9 mouse cellular contexts compared by ENCODE assay signal in genomic region chr6:34909631-34910345, GRCm38 (mm10). TPM values are rescaled to one million over a fixed set of nuclear protein-coding genes. Genes with fewer than 3 reads are reported as not detected.
DNase-seq lines count a peak whose midpoint lies in the region; ATAC-seq and TF ChIP-seq lines count a peak whose summit lies in the region.
"Had no signal": no experiment of that assay in that cellular context is flagged by ENCODE, and none has a peak within 500 bp of the region (broad histone marks: within the 10 kb centered on the region; RNA-seq: fewer than 3 reads in every experiment).

No protein-coding gene starts in this region.

- peak overlapping the region; percentile 95 for H3K4me3 ChIP-seq in liver, adult 2 months (ENCODE audit: insufficient read depth, low read depth, low read length)
- H3K4me3 ChIP-seq in embryonic fibroblast, embryonic 13.5 days (ENCODE audit: insufficient read depth, low read length): peak overlapping the region; percentile 56
- H3K4me3 ChIP-seq in kidney, embryonic 16.5 days (ENCODE audit: low read length): peak overlapping the region; percentile 60
- H3K4me3 ChIP-seq in neural tube, embryonic 13.5 days: peak overlapping the region; percentile 70

- H3K4me2 ChIP-seq in kidney, embryonic 16.5 days (replicated peaks; ENCODE audit: low read depth, low read length): peak overlapping the region; percentile 58
- peak overlapping the region; percentile 73 for H3K4me2 ChIP-seq in neural tube, embryonic 13.5 days

- ATAC-seq in kidney, embryonic 16.5 days (ENCODE audit: low FRiP score, low TSS enrichment): no peak; the same call in 1 of the 2 replicates
- no peak for ATAC-seq in neural tube, embryonic 13.5 days (ENCODE audit: low read depth)

- no peak for TF ChIP-seq CTCF in liver, adult 2 months (IDR thresholded peaks at IDR 0.05; ENCODE audit: low read depth, low read length)
- no peak for TF ChIP-seq CTCF in embryonic fibroblast, embryonic 13.5 days (IDR thresholded peaks at IDR 0.05; ENCODE audit: borderline replicate concordance, insufficient read depth, low read length)

- H3K27ac ChIP-seq in liver, adult 2 months (replicated peaks; ENCODE audit: insufficient read depth, low read depth, low read length): peak overlapping the region; percentile 52
- H3K27ac ChIP-seq in embryonic fibroblast, embryonic 13.5 days (ENCODE audit: insufficient read depth, low read length): no peak overlapping the region
- no peak overlapping the region for H3K27ac ChIP-seq in kidney, embryonic 16.5 days (ENCODE audit: low read length)
- H3K27ac ChIP-seq in neural tube, embryonic 13.5 days (replicated peaks): peak overlapping the region; percentile 91

- H3K9ac ChIP-seq in liver, adult 2 months (ENCODE audit: low read depth, low read length): peak overlapping the region; percentile 90
- peak overlapping the region; percentile 74 for H3K9ac ChIP-seq in kidney, embryonic 16.5 days (replicated peaks; ENCODE audit: low read length)
- peak overlapping the region; percentile 81 for H3K9ac ChIP-seq in neural tube, embryonic 13.5 days

- peaks cover 10% of the 10 kb centered on the region for H3K36me3 ChIP-seq in liver, adult 2 months (ENCODE audit: control insufficient read depth, insufficient read depth, low read length)
- peaks cover 11% of the 10 kb centered on the region for H3K36me3 ChIP-seq in kidney, embryonic 16.5 days (ENCODE audit: insufficient read depth, low read length)
- H3K36me3 ChIP-seq in neural tube, embryonic 13.5 days: peaks cover 36% of the 10 kb centered on the region

- H3K9me3 ChIP-seq in kidney, embryonic 16.5 days (ENCODE audit: low read length): no peaks in the 10 kb centered on the region
- H3K9me3 ChIP-seq in neural tube, embryonic 13.5 days: no peaks in the 10 kb centered on the region

- H3K27me3 ChIP-seq in liver, adult 2 months (ENCODE audit: control insufficient read depth, insufficient read depth, low read length): no peaks in the 10 kb centered on the region
- no peaks in the 10 kb centered on the region for H3K27me3 ChIP-seq in kidney, embryonic 16.5 days (ENCODE audit: insufficient read depth, low read length)
- no peaks in the 10 kb centered on the region for H3K27me3 ChIP-seq in neural tube, embryonic 13.5 days

- peaks cover 33% of the 10 kb centered on the region for H3K4me1 ChIP-seq in liver, adult 2 months (ENCODE audit: control insufficient read depth, insufficient read depth, low read length)
- H3K4me1 ChIP-seq in embryonic fibroblast, embryonic 13.5 days (ENCODE audit: control insufficient read depth, insufficient read depth, low read length): no peaks in the 10 kb centered on the region
- peaks cover 10% of the 10 kb centered on the region for H3K4me1 ChIP-seq in kidney, embryonic 16.5 days (ENCODE audit: insufficient read depth, low read length)
- peaks cover 18% of the 10 kb centered on the region for H3K4me1 ChIP-seq in neural tube, embryonic 13.5 days (replicated peaks)

- whole genome bisulfite sequencing in liver, adult 2 months: 21% methylated on average over 8 of the region's 8 CpGs
- 41% methylated on average over 8 of the region's 8 CpGs for WGBS in kidney, embryonic 16.5 days
- WGBS in neural tube, embryonic 13.5 days: 44% methylated on average over 8 of the region's 8 CpGs

- DNase-seq in liver, adult 2 months (ENCODE audit: extremely low read depth, low read depth, low spot score): peak; percentile 72
- DNase-seq in liver: no peak
- DNase-seq in cerebellum, adult 9-10 months: no peak
- DNase-seq in left cerebral cortex, postnatal 4 days: no peak
- no peak for DNase-seq in thymus, postnatal 25 days

- TF ChIP-seq POLR2A in liver, adult 2 months (IDR thresholded peaks at IDR 0.05; ENCODE audit: extremely low read depth, insufficient read depth, low read length): no peak
- TF ChIP-seq POLR2A in embryonic fibroblast, embryonic 13.5 days (IDR thresholded peaks at IDR 0.05; ENCODE audit: low read depth, low read length): no peak

- no peaks in the 10 kb centered on the region; the same call in 1 of the 2 replicates for H3K79me2 ChIP-seq in liver, adult 2 months (ENCODE audit: control insufficient read depth, insufficient read depth, low read length)

- intact Hi-C loops in left cerebral cortex, postnatal 4 days (cut with DNase I): no loop called here

RNA-seq across cellular contexts. Expression of gene Wdr91, which starts 0.9 kb away (rescaled TPM):
- 9.5 and 14.9 TPM in 2 replicates for total RNA-seq in liver, adult 2 months (2014; rRNA removed)
- 23.4 and 28.0 TPM in 2 replicates for polyA plus RNA-seq in liver, adult 2 months (2012; rRNA removed)
- 8.8 and 12.1 TPM in 2 replicates for polyA plus RNA-seq in embryonic fibroblast, embryonic 13.5 days (2011; ENCODE audit: insufficient read length, low read depth, missing spikeins)
- 11.2 and 11.3 TPM in 2 replicates for polyA plus RNA-seq in kidney, embryonic 16.5 days (2015; fragmentation: Nextera tagmentation; extraction: Ambion mirVana)
- 12.8 and 13.6 TPM in 2 replicates for polyA plus RNA-seq in neural tube, embryonic 13.5 days (2015; fragmentation: Nextera tagmentation; extraction: Ambion mirVana)
- 10 to 100 TPM; 26.7 to 28.5 TPM for total RNA-seq in left cerebral cortex, postnatal 4 days (2021)

RNA-seq across cellular contexts. Expression of gene Stra8, which starts 10.2 kb away (rescaled TPM):
- total RNA-seq in liver, adult 2 months (2014; rRNA removed): not detected in 2 replicates
- not detected in 2 replicates for polyA plus RNA-seq in liver, adult 2 months (2012; rRNA removed)
- polyA plus RNA-seq in embryonic fibroblast, embryonic 13.5 days (2011; ENCODE audit: insufficient read length, low read depth, missing spikeins): not detected in 2 replicates
- not detected in 2 replicates for polyA plus RNA-seq in kidney, embryonic 16.5 days (2015; fragmentation: Nextera tagmentation; extraction: Ambion mirVana)
- polyA plus RNA-seq in neural tube, embryonic 13.5 days (2015; fragmentation: Nextera tagmentation; extraction: Ambion mirVana): not detected in 2 replicates
- not detected for total RNA-seq in left cerebral cortex, postnatal 4 days (2021)
- polyA plus RNA-seq: brain, embryonic 14.5 days had no signal

RNA-seq across cellular contexts. Expression of gene Cyren, which starts 31.9 kb away (rescaled TPM):
- total RNA-seq in liver, adult 2 months (2014; rRNA removed): 2.0 and 3.0 TPM in 2 replicates
- polyA plus RNA-seq in liver, adult 2 months (2012; rRNA removed): 2.7 and 3.2 TPM in 2 replicates
- polyA plus RNA-seq in embryonic fibroblast, embryonic 13.5 days (2011; ENCODE audit: insufficient read length, low read depth, missing spikeins): 6.0 and 10.0 TPM in 2 replicates
- polyA plus RNA-seq in kidney, embryonic 16.5 days (2015; fragmentation: Nextera tagmentation; extraction: Ambion mirVana): 15.2 and 15.4 TPM in 2 replicates
- 10.1 and 10.6 TPM in 2 replicates for polyA plus RNA-seq in neural tube, embryonic 13.5 days (2015; fragmentation: Nextera tagmentation; extraction: Ambion mirVana)
- 1 to 10 TPM; 5.3 to 5.7 TPM for total RNA-seq in left cerebral cortex, postnatal 4 days (2021)

RNA-seq across cellular contexts. Expression of gene Tmem140, which starts 46.8 kb away (rescaled TPM):
- total RNA-seq in liver, adult 2 months (2014; rRNA removed): 31.9 and 37.9 TPM in 2 replicates
- 19.1 and 20.1 TPM in 2 replicates for polyA plus RNA-seq in liver, adult 2 months (2012; rRNA removed)
- polyA plus RNA-seq in embryonic fibroblast, embryonic 13.5 days (2011; ENCODE audit: insufficient read length, low read depth, missing spikeins): 3.8 and 7.3 TPM in 2 replicates
- polyA plus RNA-seq in kidney, embryonic 16.5 days (2015; fragmentation: Nextera tagmentation; extraction: Ambion mirVana): 2.8 and 3.1 TPM in 2 replicates
- polyA plus RNA-seq in neural tube, embryonic 13.5 days (2015; fragmentation: Nextera tagmentation; extraction: Ambion mirVana): 0.73 and 1.4 TPM in 2 replicates
- 1 to 10 TPM in 1 of 2 experiments, under 1 TPM in 1; 0.84 to 1.4 TPM for total RNA-seq in left cerebral cortex, postnatal 4 days (2021)

Comparison
In these comparisons a context has a peak if more than half of its experiments do, and no peak if none do; other contexts are left out.
1. H3K27ac ChIP-seq: peak in liver, adult 2 months (single experiment) and neural tube, embryonic 13.5 days (single experiment); none in embryonic fibroblast, embryonic 13.5 days (single experiment) and kidney, embryonic 16.5 days (single experiment).
2. Peak in every context shown above with its lines, with median percentiles within 50 percentile points of each other: H3K4me3 ChIP-seq and H3K9ac ChIP-seq.